Mouse (Mus musculus) CH12.LX (cell line): ENCODE results near the gene Hnrnpd. TPM values are rescaled to one million over a fixed set of nuclear protein-coding genes. Genes with fewer than 3 reads are reported as not detected.

ENCODE experiments used
- DNase-seq: peaks from one replicate; pipeline ENCODE4 v3.0.0-alpha.2; 2013; ENCODE audit errors: extremely low read depth
- H3K27ac ChIP-seq: 2 replicates; pipeline ENCODE4 v1.5.1; 2012; ENCODE audit warnings: low read depth, mild to moderate bottlenecking, control low read depth, moderate library complexity; ENCODE audit not compliant: insufficient read depth
- H3K27me3 ChIP-seq: replicated peaks from 2 replicates; pipeline ENCODE3; 2012; ENCODE audit warnings: inconsistent platforms
- H3K36me3 ChIP-seq, 2 experiments: replicated peaks in 1 of 2; 2 replicates each; pipeline versions ENCODE3 to v1.6.1; 2012; ENCODE audit warnings: inconsistent platforms in 1 of 2, low read length in 1 of 2, mild to moderate bottlenecking in 1 of 2, mixed read lengths in 1 of 2, moderate library complexity in 1 of 2; ENCODE audit not compliant: control insufficient read depth in 1 of 2, insufficient read depth in 1 of 2
- H3K4me1 ChIP-seq, 2 experiments: 2 replicates each; pipeline ENCODE4 v1.6.1; 2012; ENCODE audit warnings: inconsistent platforms in 1 of 2, moderate library complexity in 1 of 2; ENCODE audit not compliant: insufficient read depth in 2 of 2, control insufficient read depth in 1 of 2
- H3K4me2 ChIP-seq: 2 replicates; pipeline ENCODE4 v1.6.1; 2012; ENCODE audit warnings: low read depth, mild to moderate bottlenecking, control low read depth; ENCODE audit not compliant: poor library complexity, insufficient read depth, severe bottlenecking
- H3K4me3 ChIP-seq, 3 experiments: fragments of 150-350 bp in 1 of 3; sonication (generic) in 1 of 3; replicated peaks in 1 of 3; 2 replicates each; pipeline versions ENCODE3 to v1.5.1; 2011 to 2012; ENCODE audit warnings: low read depth in 2 of 3, low read length in 2 of 3, mild to moderate bottlenecking in 2 of 3, moderate library complexity in 2 of 3, control low read depth in 1 of 3, improper control_type of control experiment in 1 of 3, inconsistent platforms in 1 of 3, mixed read lengths in 1 of 3; ENCODE audit not compliant: poor library complexity in 1 of 3
- H3K79me2 ChIP-seq: replicated peaks from 2 replicates; pipeline ENCODE4 v1.6.1; 2012; ENCODE audit warnings: mild to moderate bottlenecking, moderate library complexity; ENCODE audit not compliant: control insufficient read depth, poor library complexity, insufficient read depth, severe bottlenecking; ENCODE audit errors: extremely low read depth
- H3K9ac ChIP-seq: 2 replicates; pipeline ENCODE4 v1.6.1; 2012; ENCODE audit warnings: low read depth, mild to moderate bottlenecking, control low read depth, moderate library complexity; ENCODE audit not compliant: insufficient read depth
- H3K9me3 ChIP-seq: replicated peaks from 2 replicates; pipeline ENCODE3; 2012; ENCODE audit warnings: low read length, inconsistent platforms, mixed read lengths
- CHD1 ChIP-seq: IDR thresholded peaks from 2 replicates; pipeline ENCODE4 v1.6.1; 2012; ENCODE audit warnings: low read depth, low read length, improper control_type of control experiment, inconsistent platforms
- E2F4 ChIP-seq: IDR thresholded peaks from 2 replicates; pipeline ENCODE4 v1.6.1; 2011; ENCODE audit warnings: low read depth, low read length, improper control_type of control experiment; ENCODE audit not compliant: insufficient replicate concordance
- ELF1 ChIP-seq: IDR thresholded peaks from 2 replicates; pipeline ENCODE4 v1.6.1; 2014; ENCODE audit warnings: low read depth, mild to moderate bottlenecking, inconsistent platforms, low read length, improper control_type of control experiment
- ETS1 ChIP-seq: conservative IDR thresholded peaks from 2 replicates; pipeline ENCODE4 v1.6.1; 2012; ENCODE audit warnings: low read depth, mild to moderate bottlenecking, inconsistent platforms, low read length, improper control_type of control experiment, moderate library complexity
- IRF4 ChIP-seq: IDR thresholded peaks from 2 replicates; pipeline ENCODE4 v1.6.1; 2014; ENCODE audit warnings: low read depth, mild to moderate bottlenecking, inconsistent platforms, low read length, improper control_type of control experiment
- JUND ChIP-seq: conservative IDR thresholded peaks from 2 replicates; pipeline ENCODE4 v1.6.1; 2011; ENCODE audit warnings: low read depth, low read length, improper control_type of control experiment
- KAT2A ChIP-seq: IDR thresholded peaks from 2 replicates; pipeline ENCODE4 v1.6.1; 2012; ENCODE audit warnings: low read length, improper control_type of control experiment, inconsistent platforms; ENCODE audit not compliant: insufficient replicate concordance
- MAFK ChIP-seq: IDR thresholded peaks from 2 replicates; pipeline ENCODE4 v1.6.1; 2011; ENCODE audit warnings: low read length, improper control_type of control experiment; ENCODE audit not compliant: insufficient replicate concordance
- MAX ChIP-seq: IDR thresholded peaks from 2 replicates; pipeline ENCODE4 v1.6.1; 2011; ENCODE audit warnings: low read length, improper control_type of control experiment
- MAZ ChIP-seq: IDR thresholded peaks from 2 replicates; pipeline ENCODE4 v1.6.1; 2012; ENCODE audit warnings: low read depth, mild to moderate bottlenecking, inconsistent platforms, low read length, improper control_type of control experiment, moderate library complexity
- POLR2A ChIP-seq: IDR thresholded peaks from 2 replicates; pipeline ENCODE4 v1.6.1; 2011; ENCODE audit warnings: low read depth, mild to moderate bottlenecking, improper control_type of control experiment, low read length
- RAD21 ChIP-seq: IDR thresholded peaks from 2 replicates; pipeline ENCODE4 v1.6.1; 2011; ENCODE audit warnings: low read depth, mild to moderate bottlenecking, low read length, improper control_type of control experiment, moderate library complexity
- RCOR1 ChIP-seq: conservative IDR thresholded peaks from 2 replicates; pipeline ENCODE4 v1.6.1; 2012; ENCODE audit warnings: low read depth, mild to moderate bottlenecking, inconsistent platforms, low read length, improper control_type of control experiment
- SIN3A ChIP-seq: IDR thresholded peaks from 2 replicates; pipeline ENCODE4 v1.6.1; 2012; ENCODE audit warnings: low read length, improper control_type of control experiment, inconsistent platforms
- SMC3 ChIP-seq: IDR thresholded peaks from 2 replicates; pipeline ENCODE4 v1.6.1; 2011; ENCODE audit warnings: low read depth, low read length, improper control_type of control experiment
- TCF12 ChIP-seq: IDR thresholded peaks from 2 replicates; pipeline ENCODE4 v1.6.1; 2014; ENCODE audit warnings: low read depth, mild to moderate bottlenecking, inconsistent platforms, low read length, improper control_type of control experiment
- ZNF384 ChIP-seq: IDR thresholded peaks from 2 replicates; pipeline ENCODE4 v1.6.1; 2012; ENCODE audit warnings: low read depth, low read length, improper control_type of control experiment, inconsistent platforms
- dilution Hi-C: fragments of 300-500 bp; cut with MboI; formaldehyde crosslinking; loops from 2 replicates; pipeline ENCODE4 v1.14.3; 2020; ENCODE audit warnings: low sequenced_read_pairs; ENCODE audit not compliant: extremely low pct_unique_long_range_greater_than_20kb, extremely low pct_ligation_motif_present
- in situ Hi-C: fragments of 300-500 bp; cut with MboI; formaldehyde crosslinking; loops from 3 replicates; pipeline ENCODE4 v1.14.3; 2019; ENCODE audit warnings: low sequenced_read_pairs, low pct_ligation_motif_present, low pct_unique_long_range_greater_than_20kb, mixed read lengths
- polyA plus RNA-seq: library from polyadenylated mRNA; unstranded; fragments of >175 nt; gene quantifications from 2 replicates; pipeline ENCODE4 v1.2.1, GENCODE M21; 2012; ENCODE audit warnings: low read depth; ENCODE audit not compliant: insufficient read length
- total RNA-seq, 2 experiments: library from RNA; depleted of rRNA; stranded (reverse); fragments of 300-350 nt in 1 of 2; fragments of >200 nt in 1 of 2; gene quantifications; 2 replicates each; pipeline ENCODE4 v1.2.3; 2012 to 2014

The Hnrnpd gene
- total and polyA plus RNA-seq, 3 experiments, result 19.0 to 319 (median 41.3) TPM

DNA sequence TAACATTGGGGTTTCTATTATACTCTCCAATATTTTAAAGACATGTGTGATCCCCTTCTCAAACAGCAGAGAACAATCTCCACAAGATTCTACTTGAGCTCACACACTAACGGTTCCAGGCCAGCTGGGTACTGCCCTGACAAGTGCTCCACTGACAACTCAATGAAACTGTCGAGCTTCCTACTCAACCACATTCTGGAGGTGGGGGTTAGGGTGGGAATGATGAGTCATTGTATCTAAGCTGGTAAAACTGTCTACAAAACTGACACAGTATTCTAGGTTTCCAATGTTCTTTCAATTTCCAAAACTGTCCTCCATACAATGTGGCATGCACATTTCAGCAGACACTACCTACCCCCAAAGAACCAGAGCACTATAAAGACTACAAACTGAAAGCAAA lies 4.8 kb downstream of the Hnrnpd start:
- peaks cover 16 to 47% of the 10 kb centered on the region in 2 experiments for H3K36me3 ChIP-seq
- H3K9ac ChIP-seq, result peak overlapping the region; percentile 39; the same call in 1 of the 2 replicates
- peak overlapping the region; percentile 88 for H3K4me2 ChIP-seq
- TF ChIP-seq MAX (no peak), ZNF384 (no peak), E2F4 (no peak), TCF12 (no peak), MAFK (no peak), RAD21 (no peak), ELF1 (no peak), SMC3 (no peak), ETS1 (no peak), JUND (no peak), RCOR1 (no peak), MAZ (no peak), IRF4 (no peak), CHD1 (no peak)
- TF ChIP-seq, all 38 proteins: peak for 0
- peaks cover 81% of the 10 kb centered on the region for H3K79me2 ChIP-seq
- H3K4me3 ChIP-seq, result no peak overlapping the region
- dilution Hi-C loops (no loop called here), in situ Hi-C loops (no loop called here)
- peak overlapping the region; percentile 17; the same call in 1 of the 2 replicates for H3K27ac ChIP-seq
- no peaks in the 10 kb centered on the region for H3K9me3 ChIP-seq
- H3K27me3 ChIP-seq, result no peaks in the 10 kb centered on the region
- peak; percentile 35 for DNase-seq
- peaks cover 6 to 36% of the 10 kb centered on the region in 2 experiments; a peak in 3 of 4 replicates for H3K4me1 ChIP-seq

DNA sequence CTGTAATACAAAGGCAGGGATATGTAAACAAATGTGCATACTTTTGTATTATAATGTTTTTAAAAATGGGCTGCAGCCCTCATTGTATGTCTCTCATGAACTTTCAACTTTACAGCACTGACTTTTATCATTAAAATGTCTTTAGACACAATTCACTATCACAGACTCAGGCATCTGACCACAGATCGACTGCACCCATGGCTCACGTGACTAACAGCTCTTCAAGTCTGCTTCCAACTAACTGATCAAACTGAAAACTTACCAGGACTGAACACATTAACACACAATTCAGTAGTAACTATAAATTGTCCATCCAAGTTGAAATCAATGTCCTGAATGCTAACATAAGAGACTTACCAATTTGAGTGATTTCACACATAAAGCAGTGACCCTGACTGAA lies 18.8 kb downstream of the Hnrnpd start:
- H3K79me2 ChIP-seq, result peaks cover 3% of the 10 kb centered on the region
- H3K36me3 ChIP-seq, result peaks cover 30 to 66% of the 10 kb centered on the region in 2 experiments
- H3K4me3 ChIP-seq, result no peak overlapping the region
- H3K9ac ChIP-seq, result no peak overlapping the region
- DNase-seq, result no peak
- H3K4me1 ChIP-seq, result no peaks in the 10 kb centered on the region
- H3K27ac ChIP-seq, result no peak overlapping the region
- no peaks in the 10 kb centered on the region for H3K27me3 ChIP-seq
- H3K9me3 ChIP-seq, result no peaks in the 10 kb centered on the region
- dilution Hi-C loops, result no loop called here
- TF ChIP-seq SIN3A, result no peak
- TF ChIP-seq POLR2A, result no peak
- TF ChIP-seq ETS1, result no peak
- no peak for TF ChIP-seq RCOR1
- TF ChIP-seq KAT2A, result no peak
- TF ChIP-seq, all 38 proteins: peak for 0
- no peak overlapping the region for H3K4me2 ChIP-seq
- in situ Hi-C loops, result no loop called here
